Comparison of ENCODE assay signal across 9 mouse cellular contexts in the genomic region with DNA sequence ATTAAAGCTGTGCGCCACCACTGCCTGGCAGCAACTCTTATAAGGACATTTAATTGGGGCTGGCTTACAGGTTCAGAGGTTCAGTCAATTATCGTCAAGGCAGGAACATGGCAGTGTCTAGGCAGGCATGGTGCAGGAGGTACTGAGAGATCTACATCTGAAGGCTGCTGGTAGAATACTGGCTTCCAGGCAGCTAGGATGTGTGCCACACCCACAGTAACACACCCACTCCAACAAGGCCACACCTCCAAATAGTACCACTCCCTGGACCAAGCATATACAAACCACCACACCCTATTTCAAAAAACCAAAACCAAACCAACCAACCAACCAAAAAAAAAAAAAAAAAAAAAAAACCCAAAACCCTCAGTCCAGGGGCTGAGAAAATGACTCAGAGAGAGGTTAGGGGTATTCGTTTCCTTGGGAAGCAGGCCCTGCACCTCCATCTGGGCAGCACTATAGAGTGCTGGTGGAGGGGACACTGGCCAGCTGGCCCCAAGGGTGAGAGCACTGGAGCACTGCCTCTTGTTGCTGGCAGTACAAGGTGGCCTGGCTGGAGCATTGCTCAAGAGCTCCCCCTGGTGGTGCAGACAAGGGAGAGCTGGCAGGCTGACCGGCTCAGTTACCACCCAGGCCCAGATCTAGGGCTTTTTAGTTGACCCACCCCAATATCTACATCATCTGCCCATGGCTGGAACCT. TPM values are rescaled to one million over a fixed set of nuclear protein-coding genes. Genes with fewer than 3 reads are reported as not detected.
A peak's percentile ranks its signal among the peaks of the same experiment; 100 is the strongest.
DNase-seq lines count a peak whose midpoint lies in the region; ATAC-seq and TF ChIP-seq lines count a peak whose summit lies in the region.
"Had no signal": no experiment of that assay in that cellular context is flagged by ENCODE, and none has a peak within 500 bp of the region (broad histone marks: within the 10 kb centered on the region; RNA-seq: fewer than 3 reads in every experiment).

No protein-coding gene starts in this region.

- no peaks in the 10 kb centered on the region for H3K36me3 ChIP-seq in CH12.LX (replicated peaks in 1 of 2; ENCODE audit: control insufficient read depth in 1 of 2, insufficient read depth in 1 of 2, low read length in 1 of 2)
- no peaks in the 10 kb centered on the region for H3K36me3 ChIP-seq in heart, embryonic 11.5 days (ENCODE audit: control insufficient read depth, insufficient read depth, low read length)
- no peaks in the 10 kb centered on the region for H3K36me3 ChIP-seq in liver, embryonic 11.5 days (ENCODE audit: control insufficient read depth, insufficient read depth, low read length)
- H3K36me3 ChIP-seq in stomach, postnatal 0 days (ENCODE audit: control insufficient read depth, insufficient read depth, low read length): no peaks in the 10 kb centered on the region

- peak; percentile 72 for DNase-seq in CH12.LX (ENCODE audit: extremely low read depth)
- peak; percentile 50 for DNase-seq in kidney, adult 9 months
- peak; percentile 78 for DNase-seq in liver, embryonic 11.5 days (ENCODE audit: low spot score)
- DNase-seq in naive thymus-derived CD4-positive, alpha-beta T cell, adult 2 months (ENCODE audit: low read depth): peak; percentile 79
- peak; percentile 78 for DNase-seq in stomach, postnatal 0 days (ENCODE audit: low spot score)

- peak; percentile 76 for TF ChIP-seq RAD21 in CH12.LX (IDR thresholded peaks at IDR 0.05; ENCODE audit: low read depth, low read length)

- no peak overlapping the region for H3K9ac ChIP-seq in CH12.LX (ENCODE audit: insufficient read depth, low read depth)
- no peak overlapping the region for H3K9ac ChIP-seq in heart, embryonic 11.5 days (ENCODE audit: low read depth, low read length)
- H3K9ac ChIP-seq in liver, embryonic 11.5 days (ENCODE audit: low read depth, low read length): no peak overlapping the region
- no peak overlapping the region for H3K9ac ChIP-seq in stomach, postnatal 0 days (ENCODE audit: low read length)

- TF ChIP-seq POLR2A in CH12.LX (IDR thresholded peaks at IDR 0.05; ENCODE audit: low read depth, low read length): no peak
- no peak for TF ChIP-seq POLR2A in bone marrow macrophage, adult 2 months (IDR thresholded peaks at IDR 0.05; ENCODE audit: borderline replicate concordance, low read depth, low read length)

- peak; percentile 73 for ATAC-seq in erythroblast, adult 5-6 weeks (replicated peaks; ENCODE audit: low FRiP score, poor library complexity, severe bottlenecking)
- ATAC-seq in heart, embryonic 11.5 days (replicated peaks; ENCODE audit: insufficient number of reproducible peaks, low FRiP score, low TSS enrichment): peak; percentile 69; the same call in 1 of the 2 replicates
- ATAC-seq in liver, embryonic 11.5 days (replicated peaks; ENCODE audit: low FRiP score): peak; percentile 74
- ATAC-seq in stomach, postnatal 0 days (ENCODE audit: low FRiP score, low TSS enrichment): peak; percentile 84

- no peak for TF ChIP-seq EP300 in CH12.LX (IDR thresholded peaks at IDR 0.05; ENCODE audit: low read length)
- no peak for TF ChIP-seq EP300 in stomach, postnatal 0 days (optimal IDR thresholded peaks at IDR 0.05)

- no peaks in the 10 kb centered on the region for H3K9me3 ChIP-seq in CH12.LX (replicated peaks; ENCODE audit: low read length)
- H3K9me3 ChIP-seq in heart, embryonic 11.5 days (replicated peaks; ENCODE audit: control insufficient read depth, low read length): no peaks in the 10 kb centered on the region
- no peaks in the 10 kb centered on the region for H3K9me3 ChIP-seq in liver, embryonic 11.5 days (ENCODE audit: control insufficient read depth, low read length)
- no peaks in the 10 kb centered on the region for H3K9me3 ChIP-seq in stomach, postnatal 0 days (ENCODE audit: control insufficient read depth, low read length)

- peaks cover 0 to 4% of the 10 kb centered on the region in 2 experiments; a peak in 1 of 4 replicates for H3K4me1 ChIP-seq in CH12.LX (ENCODE audit: control insufficient read depth in 1 of 2, insufficient read depth in 2 of 2)
- no peaks in the 10 kb centered on the region for H3K4me1 ChIP-seq in bone marrow macrophage, adult 2 months (ENCODE audit: control insufficient read depth, insufficient read depth, low read length)
- 0 out of 2 replicates have a peak, but pooled peaks cover 4% of the 10 kb centered on the region for H3K4me1 ChIP-seq in heart, embryonic 11.5 days (ENCODE audit: control insufficient read depth, insufficient read depth, low read length)
- peaks cover 25% of the 10 kb centered on the region for H3K4me1 ChIP-seq in liver, embryonic 11.5 days (replicated peaks; ENCODE audit: control insufficient read depth, insufficient read depth, low read length)
- no peaks in the 10 kb centered on the region for H3K4me1 ChIP-seq in stomach, postnatal 0 days (replicated peaks; ENCODE audit: control insufficient read depth, insufficient read depth)

- TF ChIP-seq CTCF in CH12.LX (conservative IDR thresholded peaks at IDR 0.05 in 1 of 2, IDR thresholded peaks at IDR 0.05 in 1 of 2; ENCODE audit: low read depth in 2 of 2, low read length in 2 of 2): peak; percentile 66 to 87
- peak; percentile 68; the same call in 1 of the 2 replicates for TF ChIP-seq CTCF in bone marrow macrophage, adult 2 months (IDR thresholded peaks at IDR 0.05; ENCODE audit: low read depth, low read length)
- peak; percentile 92 for TF ChIP-seq CTCF in stomach, postnatal 0 days (IDR thresholded peaks at IDR 0.05; ENCODE audit: low read depth)

- H3K4me3 ChIP-seq in CH12.LX (replicated peaks in 1 of 3; ENCODE audit: low read depth in 2 of 3, low read length in 2 of 3, poor library complexity in 1 of 3): no peak overlapping the region
- H3K4me3 ChIP-seq in bone marrow macrophage, adult 2 months (ENCODE audit: insufficient read depth, low read length): no peak overlapping the region
- H3K4me3 ChIP-seq in heart, embryonic 11.5 days (ENCODE audit: low read depth, low read length): no peak overlapping the region
- H3K4me3 ChIP-seq in liver, embryonic 11.5 days (ENCODE audit: low read depth, low read length): no peak overlapping the region
- H3K4me3 ChIP-seq in stomach, postnatal 0 days (ENCODE audit: low read depth, low read length): no peak overlapping the region

- in situ Hi-C loops in CH12.LX (cut with MboI; ENCODE audit: low pct_ligation_motif_present, low pct_unique_long_range_greater_than_20kb, low sequenced_read_pairs): no loop called here

- 47% methylated on average over 4 of the region's 4 CpGs for WGBS in heart, embryonic 11.5 days (ENCODE audit: insufficient replicate concordance)
- WGBS in liver, embryonic 11.5 days: 45% methylated on average over 4 of the region's 4 CpGs
- WGBS in stomach, postnatal 0 days: 41% methylated on average over 4 of the region's 4 CpGs

- H3K27ac ChIP-seq in CH12.LX (ENCODE audit: insufficient read depth, low read depth): no peak overlapping the region
- H3K27ac ChIP-seq in bone marrow macrophage, adult 2 months (ENCODE audit: insufficient read depth, low read depth, low read length): no peak overlapping the region
- H3K27ac ChIP-seq in heart, embryonic 11.5 days (ENCODE audit: low read depth, low read length): no peak overlapping the region
- 0 out of 2 replicates have a peak overlapping the region, but pooled peaks have one; percentile 13 for H3K27ac ChIP-seq in liver, embryonic 11.5 days (ENCODE audit: low read depth, low read length)
- no peak overlapping the region for H3K27ac ChIP-seq in stomach, postnatal 0 days (replicated peaks)

- dilution Hi-C loops in CH12.LX (cut with MboI; ENCODE audit: extremely low pct_ligation_motif_present, extremely low pct_unique_long_range_greater_than_20kb, low sequenced_read_pairs): no loop called here

- H3K4me2 ChIP-seq in CH12.LX (ENCODE audit: insufficient read depth, low read depth, poor library complexity, severe bottlenecking): no peak overlapping the region
- H3K4me2 ChIP-seq in heart, embryonic 11.5 days: no peak overlapping the region
- H3K4me2 ChIP-seq in liver, embryonic 11.5 days: no peak overlapping the region
- no peak overlapping the region for H3K4me2 ChIP-seq in stomach, postnatal 0 days (replicated peaks; ENCODE audit: low read depth)

- H3K79me2 ChIP-seq in CH12.LX (replicated peaks; ENCODE audit: control insufficient read depth, extremely low read depth, insufficient read depth, poor library complexity, severe bottlenecking): no peaks in the 10 kb centered on the region

- H3K27me3 ChIP-seq in CH12.LX (replicated peaks): no peaks in the 10 kb centered on the region
- no peaks in the 10 kb centered on the region for H3K27me3 ChIP-seq in heart, embryonic 11.5 days (ENCODE audit: control insufficient read depth, insufficient read depth, low read length)
- no peaks in the 10 kb centered on the region for H3K27me3 ChIP-seq in liver, embryonic 11.5 days (replicated peaks; ENCODE audit: control insufficient read depth, insufficient read depth, low read length)
- no peaks in the 10 kb centered on the region for H3K27me3 ChIP-seq in stomach, postnatal 0 days (ENCODE audit: control insufficient read depth, insufficient read depth, low read length)

RNA-seq across cellular contexts. Expression of a gene that starts 39.6 kb away (rescaled TPM):
- total RNA-seq in CH12.LX (2012; rRNA removed): 64.3 and 75.1 TPM in 2 replicates
- 129 and 148 TPM in 2 replicates for total RNA-seq in CH12.LX (2014; rRNA removed)
- polyA plus RNA-seq in CH12.LX (2012; ENCODE audit: insufficient read length, low read depth): 85.8 and 91.0 TPM in 2 replicates
- 65.0 and 71.9 TPM in 2 replicates for polyA plus RNA-seq in bone marrow macrophage, adult 2 months (2012; ENCODE audit: insufficient read depth, insufficient read length, missing spikeins)
- total RNA-seq in erythroblast, adult 5-6 weeks (2015; ENCODE audit: low replicate concordance): 24.9 and 37.7 TPM in 2 replicates
- 25.3 and 38.5 TPM in 2 replicates for total RNA-seq in erythroblast, adult 5-6 weeks (2017; ENCODE audit: low replicate concordance)
- polyA plus RNA-seq in heart, embryonic 11.5 days (2014; fragmentation: Nextera tagmentation; extraction: Ambion mirVana): 67.2 and 72.1 TPM in 2 replicates
- 93.1 and 97.2 TPM in 2 replicates for polyA plus RNA-seq in liver, embryonic 11.5 days (2014; fragmentation: Nextera tagmentation; extraction: Ambion mirVana)
- polyA plus RNA-seq in stomach, postnatal 0 days (2015; fragmentation: Nextera tagmentation; extraction: Ambion mirVana): 57.1 and 59.6 TPM in 2 replicates

RNA-seq across cellular contexts. Expression of a gene that starts 42.2 kb away (rescaled TPM):
- total RNA-seq in CH12.LX (2012; rRNA removed) (0.25 and 0.30 TPM in 2 replicates), CH12.LX (2014; rRNA removed) (0.28 TPM in 1 of 2 replicates, not detected in the other)
- 0.31 and 0.34 TPM in 2 replicates for polyA plus RNA-seq in CH12.LX (2012; ENCODE audit: insufficient read length, low read depth)
- polyA plus RNA-seq in bone marrow macrophage, adult 2 months (2012; ENCODE audit: insufficient read depth, insufficient read length, missing spikeins): not detected in 2 replicates
- total RNA-seq in erythroblast, adult 5-6 weeks (2015; ENCODE audit: low replicate concordance): 4.4 TPM in 1 of 2 replicates, not detected in the other
- 3.8 and 7.0 TPM in 2 replicates for total RNA-seq in erythroblast, adult 5-6 weeks (2017; ENCODE audit: low replicate concordance)
- 0.43 and 1.5 TPM in 2 replicates for polyA plus RNA-seq in heart, embryonic 11.5 days (2014; fragmentation: Nextera tagmentation; extraction: Ambion mirVana)
- 0.34 TPM in 2 replicates for polyA plus RNA-seq in liver, embryonic 11.5 days (2014; fragmentation: Nextera tagmentation; extraction: Ambion mirVana)
- 0.19 and 0.27 TPM in 2 replicates for polyA plus RNA-seq in stomach, postnatal 0 days (2015; fragmentation: Nextera tagmentation; extraction: Ambion mirVana)

RNA-seq across cellular contexts. Expression of a gene that starts 47.1 kb away (rescaled TPM):
- total RNA-seq in CH12.LX (2012; rRNA removed): 1.0 TPM in 1 of 2 replicates, not detected in the other
- total RNA-seq in CH12.LX (2014; rRNA removed): 0.59 TPM in 1 of 2 replicates, not detected in the other
- polyA plus RNA-seq in CH12.LX (2012; ENCODE audit: insufficient read length, low read depth): 1.3 and 1.4 TPM in 2 replicates
- polyA plus RNA-seq in bone marrow macrophage, adult 2 months (2012; ENCODE audit: insufficient read depth, insufficient read length, missing spikeins): 2.4 TPM in 1 of 2 replicates, not detected in the other
- total RNA-seq in erythroblast, adult 5-6 weeks (2015; ENCODE audit: low replicate concordance): not detected in 2 replicates
- 6.0 TPM in 1 of 2 replicates, not detected in the other for total RNA-seq in erythroblast, adult 5-6 weeks (2017; ENCODE audit: low replicate concordance)
- polyA plus RNA-seq in heart, embryonic 11.5 days (2014; fragmentation: Nextera tagmentation; extraction: Ambion mirVana): 0.62 and 0.82 TPM in 2 replicates
- 0.41 and 0.70 TPM in 2 replicates for polyA plus RNA-seq in liver, embryonic 11.5 days (2014; fragmentation: Nextera tagmentation; extraction: Ambion mirVana)
- polyA plus RNA-seq in stomach, postnatal 0 days (2015; fragmentation: Nextera tagmentation; extraction: Ambion mirVana): 0.28 TPM in 1 of 2 replicates, not detected in the other

RNA-seq across cellular contexts. Expression of a gene that starts 51.4 kb away (rescaled TPM):
- not detected in 2 replicates for total RNA-seq in CH12.LX (2012; rRNA removed)
- not detected in 2 replicates for total RNA-seq in CH12.LX (2014; rRNA removed)
- polyA plus RNA-seq in CH12.LX (2012; ENCODE audit: insufficient read length, low read depth): not detected in 2 replicates
- polyA plus RNA-seq in bone marrow macrophage, adult 2 months (2012; ENCODE audit: insufficient read depth, insufficient read length, missing spikeins): not detected in 2 replicates
- total RNA-seq in erythroblast, adult 5-6 weeks (2015; ENCODE audit: low replicate concordance): not detected in 2 replicates
- total RNA-seq in erythroblast, adult 5-6 weeks (2017; ENCODE audit: low replicate concordance): not detected in 2 replicates
- not detected in 2 replicates for polyA plus RNA-seq in heart, embryonic 11.5 days (2014; fragmentation: Nextera tagmentation; extraction: Ambion mirVana)
- polyA plus RNA-seq in liver, embryonic 11.5 days (2014; fragmentation: Nextera tagmentation; extraction: Ambion mirVana): not detected in 2 replicates
- 0.16 and 0.23 TPM in 2 replicates for polyA plus RNA-seq in stomach, postnatal 0 days (2015; fragmentation: Nextera tagmentation; extraction: Ambion mirVana)
- total RNA-seq: layer of hippocampus, adult 18-20 months had no signal
